Mouse (Mus musculus) MEL (cell line): ENCODE results near the gene Ankrd40. TPM values are rescaled to one million over a fixed set of nuclear protein-coding genes. Genes with fewer than 3 reads are reported as not detected.
A peak's percentile ranks its signal among the peaks of the same experiment; 100 is the strongest.

ENCODE experiments used
- DNase-seq: peaks from one replicate; pipeline ENCODE4 v3.0.0; 2011; ENCODE audit warnings: low read depth, low spot score
- H3K27ac ChIP-seq: 2 replicates; pipeline ENCODE4 v1.5.1; 2012; ENCODE audit warnings: low read depth, mild to moderate bottlenecking, control low read depth, low read length, moderate library complexity; ENCODE audit not compliant: control insufficient read depth
- H3K27me3 ChIP-seq, 2 experiments: fragments of 150-350 bp in 1 of 2; sonication (generic) in 1 of 2; 2 replicates each; pipeline ENCODE4 v1.6.1; 2012; ENCODE audit warnings: low read length in 2 of 2, mild to moderate bottlenecking in 2 of 2, improper control_type of control experiment in 1 of 2, moderate library complexity in 1 of 2; ENCODE audit not compliant: insufficient read depth in 2 of 2, control insufficient read depth in 1 of 2
- H3K36me3 ChIP-seq, 2 experiments: 2 replicates each; pipeline ENCODE4 v1.6.1; 2012 to 2014; ENCODE audit warnings: low read length in 2 of 2, improper control_type of control experiment in 1 of 2, inconsistent platforms in 1 of 2, mild to moderate bottlenecking in 1 of 2; ENCODE audit not compliant: insufficient read depth in 2 of 2, control insufficient read depth in 1 of 2
- H3K4me1 ChIP-seq, 2 experiments: fragments of 150-350 bp in 1 of 2; sonication (generic) in 1 of 2; 2 replicates each; pipeline ENCODE4 v1.6.1; 2012; ENCODE audit warnings: low read length in 2 of 2, improper control_type of control experiment in 1 of 2, mild to moderate bottlenecking in 1 of 2; ENCODE audit not compliant: insufficient read depth in 2 of 2, control insufficient read depth in 1 of 2
- H3K4me3 ChIP-seq, 2 experiments: fragments of 150-350 bp in 1 of 2; sonication (generic) in 1 of 2; 2 replicates each; pipeline ENCODE4 v1.5.1; 2012; ENCODE audit warnings: low read depth in 2 of 2, low read length in 2 of 2, mild to moderate bottlenecking in 2 of 2, moderate library complexity in 2 of 2, control low read depth in 1 of 2, improper control_type of control experiment in 1 of 2; ENCODE audit not compliant: control insufficient read depth in 1 of 2, insufficient read depth in 1 of 2
- H3K79me2 ChIP-seq: 2 replicates; pipeline ENCODE4 v1.6.1; 2012; ENCODE audit warnings: mild to moderate bottlenecking, low read length, moderate library complexity; ENCODE audit not compliant: control insufficient read depth, poor library complexity, insufficient read depth
- H3K9ac ChIP-seq: 2 replicates; pipeline ENCODE4 v1.6.1; 2012; ENCODE audit warnings: low read depth, mild to moderate bottlenecking, control low read depth, low read length, moderate library complexity; ENCODE audit not compliant: control insufficient read depth, poor library complexity, severe bottlenecking
- H3K9me3 ChIP-seq: fragments of 150-350 bp; sonication (generic); replicated peaks from 2 replicates; pipeline ENCODE4 v1.6.1; 2012; ENCODE audit warnings: mild to moderate bottlenecking, low read length, improper control_type of control experiment, moderate library complexity; ENCODE audit not compliant: insufficient read depth
- CHD1 ChIP-seq: IDR thresholded peaks from 2 replicates; pipeline ENCODE4 v1.6.1; 2012; ENCODE audit warnings: low read depth, mild to moderate bottlenecking, inconsistent platforms, low read length, improper control_type of control experiment
- CTCF ChIP-seq, 3 experiments: IDR thresholded peaks in 2 of 3; conservative IDR thresholded peaks in 1 of 3; 2 replicates each; pipeline ENCODE4 v1.5.1; 2011 to 2012; ENCODE audit warnings: low read length in 3 of 3, low read depth in 2 of 3, mild to moderate bottlenecking in 2 of 3, improper control_type of control experiment in 1 of 3, inconsistent platforms in 1 of 3, mixed read lengths in 1 of 3, moderate library complexity in 1 of 3; ENCODE audit not compliant: control insufficient read depth in 1 of 3, insufficient read depth in 1 of 3, poor library complexity in 1 of 3, severe bottlenecking in 1 of 3
- E2F4 ChIP-seq: IDR thresholded peaks from 2 replicates; pipeline ENCODE4 v1.6.1; 2011; ENCODE audit warnings: low read depth, low read length, improper control_type of control experiment, borderline replicate concordance
- GABPA ChIP-seq: IDR thresholded peaks from 2 replicates; pipeline ENCODE4 v1.6.1; 2012; ENCODE audit warnings: low read depth, mild to moderate bottlenecking, inconsistent platforms, low read length, improper control_type of control experiment, moderate library complexity
- HCFC1 ChIP-seq: IDR thresholded peaks from 2 replicates; pipeline ENCODE4 v1.6.1; 2012; ENCODE audit warnings: low read depth, mild to moderate bottlenecking, inconsistent platforms, low read length, improper control_type of control experiment, moderate library complexity
- KAT2A ChIP-seq: conservative IDR thresholded peaks from 2 replicates; pipeline ENCODE4 v1.6.1; 2012; ENCODE audit warnings: low read depth, low read length, improper control_type of control experiment, inconsistent platforms
- MAFK ChIP-seq: IDR thresholded peaks from 2 replicates; pipeline ENCODE4 v1.6.1; 2011; ENCODE audit warnings: low read depth, mild to moderate bottlenecking, low read length, improper control_type of control experiment, borderline replicate concordance
- MAX ChIP-seq: IDR thresholded peaks from 2 replicates; pipeline ENCODE4 v1.6.1; 2011; ENCODE audit warnings: low read length, improper control_type of control experiment
- MEF2A ChIP-seq: IDR thresholded peaks from 2 replicates; pipeline ENCODE4 v1.6.1; 2014; ENCODE audit warnings: low read depth, mild to moderate bottlenecking, inconsistent platforms, low read length, improper control_type of control experiment; ENCODE audit not compliant: poor library complexity, insufficient replicate concordance, severe bottlenecking; ENCODE audit errors: extremely low read depth
- MXI1 ChIP-seq: IDR thresholded peaks from 2 replicates; pipeline ENCODE4 v1.6.1; 2011; ENCODE audit warnings: mild to moderate bottlenecking, low read depth, low read length, improper control_type of control experiment
- MYC ChIP-seq: IDR thresholded peaks from 2 replicates; pipeline ENCODE4 v1.6.1; 2011; ENCODE audit warnings: low read depth, mild to moderate bottlenecking, low read length, improper control_type of control experiment, moderate library complexity
- NELFE ChIP-seq: IDR thresholded peaks from 2 replicates; pipeline ENCODE4 v1.6.1; 2011; ENCODE audit warnings: low read depth, low read length, improper control_type of control experiment
- NRF1 ChIP-seq: IDR thresholded peaks from 2 replicates; pipeline ENCODE4 v1.6.1; 2014; ENCODE audit warnings: low read depth, mild to moderate bottlenecking, inconsistent platforms, low read length, improper control_type of control experiment, moderate library complexity; ENCODE audit not compliant: poor library complexity, insufficient read depth, severe bottlenecking
- POLR2A ChIP-seq, 2 experiments: IDR thresholded peaks; 2 replicates each; pipeline ENCODE4 v1.6.1; 2011 to 2012; ENCODE audit warnings: low read length in 2 of 2, mild to moderate bottlenecking in 2 of 2, control low read depth in 1 of 2, improper control_type of control experiment in 1 of 2, low read depth in 1 of 2, moderate library complexity in 1 of 2; ENCODE audit not compliant: control insufficient read depth in 1 of 2, insufficient read depth in 1 of 2, poor library complexity in 1 of 2
- POLR2AphosphoS5 ChIP-seq: IDR thresholded peaks from 2 replicates; pipeline ENCODE4 v1.6.1; 2012; ENCODE audit warnings: low read depth, borderline replicate concordance, mild to moderate bottlenecking, inconsistent platforms, low read length, moderate library complexity, mixed read lengths
- RAD21 ChIP-seq: IDR thresholded peaks from 2 replicates; pipeline ENCODE4 v1.6.1; 2011; ENCODE audit warnings: mild to moderate bottlenecking, low read depth, low read length, improper control_type of control experiment
- RCOR1 ChIP-seq: IDR thresholded peaks from 2 replicates; pipeline ENCODE4 v1.6.1; 2012; ENCODE audit warnings: low read depth, mild to moderate bottlenecking, inconsistent platforms, low read length, improper control_type of control experiment
- SMC3 ChIP-seq: IDR thresholded peaks from 2 replicates; pipeline ENCODE4 v1.6.1; 2011; ENCODE audit warnings: low read depth, low read length, improper control_type of control experiment
- UBTF ChIP-seq: IDR thresholded peaks from 2 replicates; pipeline ENCODE4 v1.6.1; 2012; ENCODE audit warnings: low read depth, mild to moderate bottlenecking, inconsistent platforms, low read length, improper control_type of control experiment, moderate library complexity, borderline replicate concordance; ENCODE audit not compliant: insufficient read depth
- USF1 ChIP-seq: IDR thresholded peaks from 2 replicates; pipeline ENCODE4 v1.6.1; 2014; ENCODE audit warnings: low read depth, mild to moderate bottlenecking, inconsistent platforms, low read length, improper control_type of control experiment, moderate library complexity
- USF2 ChIP-seq, 2 experiments: IDR thresholded peaks; 2 replicates each; pipeline ENCODE4 v1.6.1; 2011 to 2012; ENCODE audit warnings: improper control_type of control experiment in 2 of 2, low read length in 2 of 2, borderline replicate concordance in 1 of 2, inconsistent platforms in 1 of 2, low read depth in 1 of 2, mild to moderate bottlenecking in 1 of 2; ENCODE audit not compliant: insufficient read depth in 1 of 2
- ZC3H11A ChIP-seq: IDR thresholded peaks from 2 replicates; pipeline ENCODE4 v1.6.1; 2012; ENCODE audit warnings: low read depth, mild to moderate bottlenecking, inconsistent platforms, low read length, improper control_type of control experiment
- ZKSCAN1 ChIP-seq: IDR thresholded peaks from 2 replicates; pipeline ENCODE4 v1.6.1; 2012; ENCODE audit warnings: low read depth, mild to moderate bottlenecking, inconsistent platforms, low read length, improper control_type of control experiment, moderate library complexity
- polyA plus RNA-seq, 2 experiments: library from polyadenylated mRNA; stranded (reverse) in 1 of 2; unstranded in 1 of 2; fragments of >175 nt in 1 of 2; fragments of >200 nt in 1 of 2; gene quantifications; 2 replicates each; pipeline versions ENCODE4 v1.2.1 to v1.2.4; 2012; ENCODE audit warnings: low replicate concordance in 2 of 2, low read depth in 1 of 2; ENCODE audit not compliant: insufficient read length in 2 of 2, insufficient read depth in 1 of 2, missing spikeins in 1 of 2
- total RNA-seq: library from RNA; depleted of rRNA; stranded (reverse); fragments of 300-350 nt; gene quantifications from 2 replicates; pipeline ENCODE4 v1.2.3, GENCODE M21; 2012

Ankrd40 gene
- total and polyA plus RNA-seq, 3 experiments, result 37.1 to 60.0 TPM; not detected in 1

DNA sequence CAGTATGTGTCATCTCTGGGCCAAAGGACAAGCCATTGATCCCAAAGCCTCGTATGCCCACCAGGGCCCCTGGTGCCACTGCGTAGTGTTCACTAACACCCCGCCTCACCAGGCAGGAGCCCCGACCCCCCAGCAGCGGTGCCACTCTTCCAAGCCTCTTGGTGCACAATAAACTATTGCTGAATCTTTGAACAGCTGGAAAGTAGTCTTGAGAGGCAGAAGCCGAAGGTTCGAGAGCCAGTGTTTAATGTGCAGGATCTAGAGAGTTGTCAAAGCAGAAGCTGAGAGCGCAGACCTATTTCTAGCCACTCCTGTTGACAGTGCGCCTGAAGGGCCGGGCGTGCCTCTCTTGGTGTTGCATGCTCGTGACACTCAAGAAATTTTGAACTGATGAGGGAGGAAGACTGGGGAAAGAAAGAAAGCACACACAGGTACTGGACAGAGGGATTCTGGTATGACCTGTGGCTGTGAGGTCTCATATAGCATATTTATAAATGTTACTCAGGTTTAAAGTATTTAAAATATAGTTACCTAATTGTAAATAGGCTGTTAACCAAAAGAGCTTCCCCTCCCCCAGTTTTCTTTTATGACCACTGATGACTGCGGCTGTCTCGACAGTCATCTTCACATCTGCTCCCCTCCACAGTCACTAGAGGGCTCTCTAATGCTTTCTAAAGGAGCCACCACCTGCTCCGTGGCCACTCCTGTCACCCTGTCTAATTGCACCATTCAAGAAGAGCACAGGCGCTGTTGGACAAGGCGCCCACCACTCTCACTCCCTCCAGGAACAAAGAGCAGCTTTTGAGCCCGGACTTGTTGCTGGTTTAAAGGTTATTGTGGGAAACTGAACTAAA lies 12.2 kb downstream of the Ankrd40 start:
- H3K36me3 ChIP-seq, result peaks cover 0 to 2% of the 10 kb centered on the region in 2 experiments; a peak in 1 of 4 replicates
- H3K4me1 ChIP-seq, result no peaks in the 10 kb centered on the region
- H3K4me3 ChIP-seq, result no peak overlapping the region
- no peaks in the 10 kb centered on the region for H3K27me3 ChIP-seq
- peak; percentile 65 for DNase-seq
- TF ChIP-seq MYC (0 out of 2 replicates have a peak, but pooled peaks have one; percentile 29), RAD21 (peak; percentile 84), MAX (no peak), CTCF (IDR thresholded peaks at IDR 0.05 in 2 of 3, conservative IDR thresholded peaks at IDR 0.05 in 1 of 3; ENCODE audit: control insufficient read depth in 1 of 3, insufficient read depth in 1 of 3, low read depth in 2 of 3, low read length in 3 of 3, poor library complexity in 1 of 3, severe bottlenecking in 1 of 3) (peak; percentile 26 to 88 (median 70); a peak in 5 of 6 replicates), SMC3 (peak; percentile 77), ZC3H11A (peak; percentile 55; the same call in 1 of the 2 replicates)
- H3K9me3 ChIP-seq, result no peaks in the 10 kb centered on the region
- H3K27ac ChIP-seq, result no peak overlapping the region
- H3K79me2 ChIP-seq, result no peaks in the 10 kb centered on the region
- H3K9ac ChIP-seq, result no peak overlapping the region

DNA sequence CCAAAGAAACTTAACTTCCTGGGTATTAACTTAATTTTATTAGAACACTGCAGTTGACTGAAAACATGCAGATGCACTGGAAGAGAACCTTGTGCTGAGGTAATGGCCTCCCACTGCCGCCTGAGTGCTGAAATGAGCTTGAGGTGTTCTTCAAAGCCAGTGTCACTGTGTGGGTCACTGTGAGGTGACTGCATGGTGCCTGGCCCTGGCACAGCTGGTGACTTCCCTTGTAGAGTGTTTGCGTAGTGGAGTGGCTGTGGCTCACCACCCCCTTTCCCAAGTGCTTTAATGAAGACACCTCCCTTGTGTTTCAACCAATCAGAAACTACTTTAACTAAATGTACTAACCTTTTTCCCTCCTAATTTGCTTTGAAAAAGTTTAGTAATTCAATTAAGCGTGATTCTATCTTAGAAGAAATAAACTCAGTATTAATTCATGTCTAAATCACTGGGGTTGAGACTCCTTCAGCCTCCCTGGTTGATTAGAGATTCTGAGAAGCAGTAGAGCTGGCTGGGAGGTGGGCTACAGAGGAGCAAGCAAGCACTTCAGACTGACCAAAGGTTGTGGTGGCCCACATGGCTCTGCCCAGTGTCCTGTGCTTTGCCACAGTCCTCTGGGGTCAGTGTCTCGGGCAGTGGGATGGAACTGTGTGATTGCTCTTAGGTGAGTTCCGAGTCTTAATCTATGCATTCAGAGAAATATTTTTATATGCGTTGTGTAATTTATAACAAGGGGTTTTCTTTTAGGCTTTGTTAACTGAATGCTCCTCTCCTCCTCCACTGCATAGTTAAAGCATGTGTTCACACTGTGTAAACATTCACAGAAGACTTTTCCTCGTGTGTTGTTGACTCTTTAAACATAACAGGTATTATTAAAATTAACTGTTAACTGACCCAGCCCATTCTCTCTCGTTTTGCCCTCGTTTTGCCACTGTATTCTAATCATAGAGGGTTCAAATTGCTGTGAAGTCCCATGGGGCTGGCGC lies 13.4 kb downstream of the Ankrd40 start:
- TF ChIP-seq UBTF (no peak), USF2 (IDR thresholded peaks at IDR 0.05; ENCODE audit: borderline replicate concordance in 1 of 2, insufficient read depth in 1 of 2, low read depth in 1 of 2, low read length in 2 of 2) (no peak), NRF1 (no peak), ZKSCAN1 (no peak), MAFK (no peak), E2F4 (no peak), NELFE (no peak), GABPA (no peak), MXI1 (no peak), HCFC1 (no peak), RCOR1 (no peak), CHD1 (no peak), USF1 (no peak), MYC (no peak), MEF2A (no peak), SMC3 (no peak), POLR2AphosphoS5 (no peak), KAT2A (no peak), POLR2A (IDR thresholded peaks at IDR 0.05; ENCODE audit: control insufficient read depth in 1 of 2, insufficient read depth in 1 of 2, low read depth in 1 of 2, low read length in 2 of 2, poor library complexity in 1 of 2) (no peak)
- TF ChIP-seq, all 39 proteins: peak for 0
- H3K36me3 ChIP-seq, result peaks cover 0 to 2% of the 10 kb centered on the region in 2 experiments; a peak in 1 of 4 replicates
- no peak for DNase-seq

More for the DNA sequence above, 13.4 kb downstream of the Ankrd40 start:
- no peak overlapping the region for H3K9ac ChIP-seq
- no peaks in the 10 kb centered on the region for H3K4me1 ChIP-seq
- H3K27ac ChIP-seq, result no peak overlapping the region
- H3K9me3 ChIP-seq, result no peaks in the 10 kb centered on the region
- H3K27me3 ChIP-seq, result no peaks in the 10 kb centered on the region; a peak in 1 of 4 replicates
- no peak overlapping the region for H3K4me3 ChIP-seq
- no peaks in the 10 kb centered on the region for H3K79me2 ChIP-seq
